In the genomic region with DNA sequence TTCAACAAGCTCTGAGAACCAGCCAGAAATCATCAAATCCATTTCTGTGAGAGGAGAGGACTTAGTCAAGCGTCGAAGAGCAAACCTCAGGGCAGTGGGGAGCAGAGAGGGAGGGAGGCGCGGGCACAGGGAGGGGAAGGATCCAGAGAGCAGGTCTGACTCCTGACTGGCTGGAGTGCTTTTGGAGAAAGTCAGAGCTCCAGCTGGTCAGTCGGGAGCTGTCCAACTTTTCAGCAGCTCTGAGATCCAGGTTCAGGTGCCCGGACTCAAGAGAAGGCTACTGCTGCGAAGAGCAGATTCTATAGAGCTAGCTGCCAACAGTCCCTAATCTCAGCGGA, we compare ENCODE assay signal across 8 mouse cellular contexts.
DNase-seq lines count a peak whose midpoint lies in the region; ATAC-seq and TF ChIP-seq lines count a peak whose summit lies in the region.

No protein-coding gene starts in this region.

- H3K27me3 ChIP-seq in forebrain, embryonic 15.5 days, result peaks cover 5% of the 10 kb centered on the region; the same call in 1 of the 2 replicates
- no peaks in the 10 kb centered on the region for H3K27me3 ChIP-seq in hindbrain, postnatal 0 days (ENCODE audit: insufficient read depth, low read length)
- H3K27me3 ChIP-seq in liver, embryonic 13.5 days, result peaks cover 39% of the 10 kb centered on the region
- peaks cover 2% of the 10 kb centered on the region; the same call in 1 of the 2 replicates for H3K27me3 ChIP-seq in neural tube, embryonic 15.5 days (replicated peaks)

- WGBS in forebrain, embryonic 15.5 days, result under 1% methylated on average over 8 of the region's 8 CpGs
- 0% methylated on average over 8 of the region's 8 CpGs for WGBS in hindbrain, postnatal 0 days
- WGBS in liver, embryonic 13.5 days (ENCODE audit: insufficient replicate concordance), result 1% methylated on average over 8 of the region's 8 CpGs
- WGBS in neural tube, embryonic 15.5 days, result under 1% methylated on average over 8 of the region's 8 CpGs

- no peaks in the 10 kb centered on the region for H3K9me3 ChIP-seq in forebrain, embryonic 15.5 days
- no peaks in the 10 kb centered on the region for H3K9me3 ChIP-seq in hindbrain, postnatal 0 days (ENCODE audit: low read length)
- H3K9me3 ChIP-seq in liver, embryonic 13.5 days (replicated peaks), result no peaks in the 10 kb centered on the region
- no peaks in the 10 kb centered on the region for H3K9me3 ChIP-seq in neural tube, embryonic 15.5 days (replicated peaks)

- no peaks in the 10 kb centered on the region for H3K36me3 ChIP-seq in forebrain, embryonic 15.5 days
- H3K36me3 ChIP-seq in hindbrain, postnatal 0 days (ENCODE audit: insufficient read depth, low read length), result no peaks in the 10 kb centered on the region
- no peaks in the 10 kb centered on the region for H3K36me3 ChIP-seq in liver, embryonic 13.5 days
- no peaks in the 10 kb centered on the region for H3K36me3 ChIP-seq in neural tube, embryonic 15.5 days

- H3K4me2 ChIP-seq in forebrain, embryonic 15.5 days (replicated peaks), result peak overlapping the region; percentile 95
- peak overlapping the region; percentile 81 for H3K4me2 ChIP-seq in hindbrain, postnatal 0 days (ENCODE audit: low read depth, low read length)
- peak overlapping the region; percentile 60 for H3K4me2 ChIP-seq in liver, embryonic 13.5 days
- peak overlapping the region; percentile 94 for H3K4me2 ChIP-seq in neural tube, embryonic 15.5 days

- peak overlapping the region; percentile 70 for H3K9ac ChIP-seq in forebrain, embryonic 15.5 days (replicated peaks)
- peak overlapping the region; percentile 75 for H3K9ac ChIP-seq in hindbrain, postnatal 0 days (replicated peaks; ENCODE audit: low read length)
- H3K9ac ChIP-seq in liver, embryonic 13.5 days, result no peak overlapping the region
- peak overlapping the region; percentile 69 for H3K9ac ChIP-seq in neural tube, embryonic 15.5 days (replicated peaks)

- no peak overlapping the region for H3K27ac ChIP-seq in forebrain, embryonic 15.5 days (replicated peaks)
- peak overlapping the region; percentile 84 for H3K27ac ChIP-seq in hindbrain, postnatal 0 days
- H3K27ac ChIP-seq in liver, embryonic 13.5 days, result no peak overlapping the region
- H3K27ac ChIP-seq in neural tube, embryonic 15.5 days (replicated peaks), result peak overlapping the region; percentile 82

- peak; percentile 48 for ATAC-seq in forebrain, embryonic 15.5 days (replicated peaks)
- ATAC-seq in hindbrain, postnatal 0 days, result peak; percentile 74
- no peak for ATAC-seq in liver, embryonic 13.5 days (ENCODE audit: low read depth)
- peak; percentile 26 for ATAC-seq in neural tube, embryonic 15.5 days (ENCODE audit: low FRiP score)

- peak overlapping the region; percentile 64 for H3K4me3 ChIP-seq in forebrain, embryonic 15.5 days
- H3K4me3 ChIP-seq in hindbrain, postnatal 0 days (ENCODE audit: low read length), result peak overlapping the region; percentile 66
- peak overlapping the region; percentile 40; the same call in 1 of the 2 replicates for H3K4me3 ChIP-seq in liver, embryonic 13.5 days (replicated peaks)
- H3K4me3 ChIP-seq in neural tube, embryonic 15.5 days (replicated peaks), result peak overlapping the region; percentile 73

- TF ChIP-seq CTCF in hindbrain, postnatal 0 days (IDR thresholded peaks at IDR 0.05; ENCODE audit: low read depth), result no peak

- peaks cover 16% of the 10 kb centered on the region for H3K4me1 ChIP-seq in forebrain, embryonic 15.5 days
- 0 out of 2 replicates have a peak, but pooled peaks cover 5% of the 10 kb centered on the region for H3K4me1 ChIP-seq in hindbrain, postnatal 0 days (ENCODE audit: insufficient read depth, low read length)
- H3K4me1 ChIP-seq in liver, embryonic 13.5 days (replicated peaks), result no peaks in the 10 kb centered on the region
- peaks cover 20% of the 10 kb centered on the region for H3K4me1 ChIP-seq in neural tube, embryonic 15.5 days

- intact Hi-C loops in heart, postnatal 25 days (cut with DNase I), result no loop called here

- DNase-seq in heart, adult 11 months, result peak; percentile 79
- DNase-seq in heart, postnatal 25 days (ENCODE audit: low spot score), result no peak
- DNase-seq in adrenal gland, postnatal 25 days, result peak; percentile 22
- no peak for DNase-seq in hindbrain, postnatal 0 days (ENCODE audit: low spot score)
- no peak for DNase-seq in liver, embryonic 13.5 days
- DNase-seq in frontal cortex, postnatal 10 days (ENCODE audit: low spot score in 2 of 2), result no peak

Comparison
In these comparisons a context has a peak if more than half of its experiments do, and no peak if none do; other contexts are left out.
1. DNase-seq: peak in heart, adult 11 months (single experiment) and adrenal gland, postnatal 25 days (single experiment); none in heart, postnatal 25 days (single experiment), hindbrain, postnatal 0 days (single experiment), liver, embryonic 13.5 days (single experiment) and frontal cortex, postnatal 10 days (0 of 2).
2. H3K27ac ChIP-seq: peak in hindbrain, postnatal 0 days (single experiment) and neural tube, embryonic 15.5 days (single experiment); none in forebrain, embryonic 15.5 days (single experiment) and liver, embryonic 13.5 days (single experiment).
3. Peak in every context shown above with its lines, with median percentiles within 50 percentile points of each other: H3K4me2 ChIP-seq and H3K4me3 ChIP-seq.